Mouse (Mus musculus) gastrocnemius, adult 2 months (tissue): Measurements from ENCODE around the gene Btbd9. TPM values are rescaled to one million over a fixed set of nuclear protein-coding genes. Genes with fewer than 3 reads are reported as not detected.
A peak's percentile ranks its signal among the peaks of the same experiment; 100 is the strongest.

Source experiments
- DNase-seq: peaks from one replicate; pipeline ENCODE4 v3.0.0; 2022
- H3K27ac ChIP-seq: fragments of 200-600 bp; 2 replicates; pipeline ENCODE4 v1.8.1; 2022; ENCODE audit warnings: mild to moderate bottlenecking
- H3K4me3 ChIP-seq: fragments of 200-600 bp; 2 replicates; pipeline ENCODE4 v1.8.1; 2022; ENCODE audit warnings: mild to moderate bottlenecking, moderate library complexity
- CTCF ChIP-seq: fragments of 200-600 bp; IDR thresholded peaks from 2 replicates; pipeline ENCODE4 v1.8.1; 2022; ENCODE audit warnings: antibody characterized with exemption, mild to moderate bottlenecking, moderate library complexity
- intact Hi-C: fragments of 180-260 bp; cut with DNase I; formaldehyde crosslinking; loops from one replicate; pipeline ENCODE4 v1.15.1; 2025
- total RNA-seq, 2 experiments: library from RNA; stranded (reverse); gene quantifications; 2 replicates each; pipeline ENCODE4 v1.2.3; 2021

Btbd9 gene
- total RNA-seq, 2 experiments from 2014 or later: 11.9 to 14.7 TPM

DNA sequence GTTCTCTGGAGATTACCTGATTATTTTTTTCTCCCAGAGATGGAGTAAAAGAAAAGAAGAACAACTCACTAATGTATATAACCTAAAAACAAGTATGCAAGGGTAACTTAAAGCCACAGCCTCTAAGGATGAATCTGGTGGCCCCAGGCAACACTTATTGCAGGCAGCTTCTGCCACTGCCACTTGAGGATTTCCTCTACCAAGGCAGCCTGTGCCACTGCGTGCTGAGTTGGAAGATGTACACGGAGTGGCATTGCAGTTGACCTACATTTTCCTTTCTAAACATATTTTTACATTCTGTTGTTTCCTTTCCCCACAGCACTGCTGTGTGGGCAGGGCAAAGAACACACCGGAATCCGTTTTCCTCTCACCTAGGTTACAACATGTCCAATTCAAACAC, 184.3 kb downstream of the Btbd9 start:
- no peak for TF ChIP-seq CTCF
- intact Hi-C loops: no loop called here
- DNase-seq: no peak
- Histone ChIP-seq H3K27ac (no peak overlapping the region), H3K4me3 (no peak overlapping the region)

GRCm38 (mm10) chr17:30391220-30391619, 185.1 kb downstream of the Btbd9 start:
- intact Hi-C loops: no loop called here
- no peak for TF ChIP-seq CTCF
- Histone ChIP-seq H3K4me3 (no peak overlapping the region), H3K27ac (no peak overlapping the region)
- DNase-seq: no peak

DNA sequence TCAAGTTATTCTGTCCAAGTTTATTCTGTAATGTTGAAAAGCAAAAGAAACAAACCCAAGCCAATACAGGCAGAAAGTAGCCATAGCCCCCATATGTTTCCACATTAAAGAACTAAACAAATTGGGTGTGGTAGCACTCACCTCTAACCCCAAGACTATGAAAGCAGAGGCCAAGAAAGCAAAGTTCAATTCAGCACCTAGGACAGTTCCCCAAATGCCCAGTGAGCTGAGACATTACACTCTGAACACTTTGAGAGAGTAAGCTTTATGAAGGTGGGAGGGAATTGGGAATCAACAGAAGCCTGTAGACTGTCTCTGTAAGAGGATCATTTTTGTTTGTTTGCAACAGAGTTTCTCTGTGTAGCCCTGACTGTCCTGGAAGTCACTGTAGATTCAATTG, 186.6 kb downstream of the Btbd9 start:
- Histone ChIP-seq H3K27ac (no peak overlapping the region), H3K4me3 (no peak overlapping the region)
- no peak for DNase-seq
- TF ChIP-seq CTCF: no peak
- intact Hi-C loops: no loop called here

DNA sequence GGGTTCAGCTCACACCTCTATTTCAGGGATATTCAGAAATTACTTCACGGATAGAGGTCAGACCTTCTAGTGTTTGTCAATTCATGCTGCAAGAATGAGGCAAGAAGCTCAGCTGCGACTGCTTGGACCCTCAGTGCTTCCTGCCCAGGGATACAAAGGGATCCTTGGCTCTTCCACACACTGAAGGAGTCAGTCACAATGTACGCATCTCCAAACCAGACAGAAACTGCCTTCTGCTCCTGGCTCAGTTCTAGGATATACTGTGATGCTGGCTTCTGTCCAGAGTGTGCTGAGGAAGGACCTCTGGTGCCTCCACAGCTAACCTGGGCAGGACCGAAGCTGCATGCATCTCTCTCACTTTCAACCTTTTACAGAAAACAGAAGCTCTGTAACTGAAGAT, 187.5 kb downstream of the Btbd9 start:
- H3K4me3 ChIP-seq: no peak overlapping the region
- no peak for TF ChIP-seq CTCF
- H3K27ac ChIP-seq: no peak overlapping the region
- intact Hi-C loops: no loop called here
- DNase-seq: no peak

- TF ChIP-seq CTCF: no peak
- no peak for DNase-seq
- intact Hi-C loops: no loop called here
- H3K27ac ChIP-seq: no peak overlapping the region
- no peak overlapping the region for H3K4me3 ChIP-seq
These were observed 187.9 kb downstream of the Btbd9 start for GRCm38 (mm10) chr17:30388391-30388790.

GRCm38 (mm10) chr17:30386241-30386640, 190.0 kb downstream of the Btbd9 start:
- no peak for DNase-seq
- TF ChIP-seq CTCF: no peak
- Histone ChIP-seq H3K4me3 (no peak overlapping the region), H3K27ac (no peak overlapping the region)
- intact Hi-C loops: no loop called here

DNA sequence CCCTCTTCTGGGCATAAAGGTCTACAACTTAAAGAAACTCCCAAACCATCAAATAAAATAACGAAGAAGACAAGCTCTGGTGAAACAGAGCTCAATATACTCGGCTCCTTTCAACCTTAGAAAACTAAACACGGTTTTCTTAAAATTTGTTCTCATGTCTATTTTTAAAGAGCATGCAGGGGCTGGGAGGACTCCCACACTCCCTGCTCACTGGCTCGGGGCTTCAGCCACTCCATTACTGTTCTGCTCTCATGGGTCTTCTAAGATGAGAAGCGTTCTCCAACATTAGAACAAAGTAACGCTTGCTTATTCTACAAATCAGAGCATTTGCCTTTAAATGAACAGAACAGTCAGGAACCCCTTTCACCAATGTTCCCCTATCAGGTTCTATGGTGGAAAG, 192.6 kb downstream of the Btbd9 start:
- Histone ChIP-seq H3K4me3 (no peak overlapping the region), H3K27ac (no peak overlapping the region)
- DNase-seq: no peak
- intact Hi-C loops: no loop called here
- TF ChIP-seq CTCF: no peak

DNA sequence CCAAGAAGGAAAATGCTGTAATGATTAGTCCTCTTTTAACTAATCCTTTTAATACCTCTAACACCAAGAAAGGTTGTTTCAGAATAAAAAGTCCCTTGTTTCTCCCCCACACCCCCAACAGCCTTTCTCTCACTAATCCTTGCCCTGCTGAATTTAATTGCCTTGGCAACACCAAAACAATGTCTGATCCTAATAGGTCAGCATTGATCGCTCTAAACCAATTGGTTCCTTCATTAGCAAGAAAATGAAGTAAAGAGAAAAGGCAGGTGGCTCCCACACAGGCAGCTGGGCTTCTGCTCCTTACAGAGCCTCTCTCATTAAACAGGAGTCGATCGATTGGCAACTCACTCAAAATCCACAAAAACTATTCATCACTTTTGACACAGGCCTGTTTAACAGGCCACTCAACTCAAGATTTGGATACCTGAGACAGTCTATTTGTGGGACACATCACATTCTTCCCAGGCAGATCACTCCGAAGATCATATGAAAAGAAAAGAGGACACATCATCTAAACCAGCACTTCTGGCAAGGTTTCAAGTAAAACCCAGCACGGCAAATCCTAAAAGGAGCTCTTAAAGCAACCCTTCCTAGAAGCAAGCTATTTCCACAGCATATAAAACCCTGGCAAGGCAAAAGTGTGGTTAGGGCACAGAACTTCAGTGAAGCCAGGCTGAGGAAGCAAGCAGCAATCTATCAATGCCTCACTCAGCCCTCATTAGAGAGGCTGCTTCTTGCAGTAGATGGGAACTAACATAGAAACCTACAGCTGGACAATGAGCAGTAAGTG, 197.9 kb downstream of the Btbd9 start:
- no peak for TF ChIP-seq CTCF
- no peak for DNase-seq
- intact Hi-C loops: loop anchor here (10.0 kb wide), 1 partner anchor 506 kb away; no protein-coding TSS in a partner anchor
- Histone ChIP-seq H3K4me3 (no peak overlapping the region), H3K27ac (no peak overlapping the region)

DNA sequence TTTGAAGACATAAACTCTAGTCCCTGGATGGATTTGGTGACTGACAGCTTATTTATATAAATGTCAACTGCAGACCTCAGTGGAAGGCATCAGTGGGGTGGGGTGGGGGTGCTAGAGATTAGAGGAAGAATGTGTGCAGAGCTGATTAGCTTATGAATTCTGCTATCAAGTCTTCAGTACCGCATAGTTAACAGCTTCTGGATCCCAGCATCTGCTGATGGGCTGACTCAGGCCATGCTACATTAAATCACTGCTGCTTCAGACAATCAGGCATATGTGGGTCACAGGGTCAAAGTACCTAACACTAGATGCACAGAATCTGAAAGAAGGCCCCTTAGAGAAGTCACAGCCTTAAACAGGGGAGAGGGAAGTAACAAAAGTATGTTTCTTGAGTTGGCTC, 198.5 kb downstream of the Btbd9 start:
- H3K4me3 ChIP-seq: no peak overlapping the region
- no peak overlapping the region for H3K27ac ChIP-seq
- intact Hi-C loops: loop anchor here (10.0 kb wide), 1 partner anchor 507 kb away; no protein-coding TSS in a partner anchor
- no peak for TF ChIP-seq CTCF
- DNase-seq: no peak

DNA sequence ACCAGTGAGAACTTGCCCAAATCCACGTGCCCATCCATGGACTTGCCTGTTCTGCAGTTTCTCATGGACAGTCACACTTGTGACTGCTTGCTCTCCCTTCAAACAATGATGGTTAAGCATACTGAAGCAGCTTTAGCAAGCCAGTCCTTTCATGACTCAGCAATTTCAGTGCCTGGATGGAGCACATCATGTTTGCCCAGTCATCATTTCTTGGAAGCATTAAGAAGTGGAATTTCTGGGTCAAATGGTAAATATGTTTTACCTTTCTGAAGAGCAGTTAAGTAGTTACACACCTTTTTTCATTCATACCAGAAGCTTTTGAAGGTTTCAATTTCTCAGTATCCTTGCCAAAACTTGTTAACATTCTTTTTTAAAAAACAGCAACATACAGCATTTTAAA, 201.2 kb downstream of the Btbd9 start:
- H3K4me3 ChIP-seq: no peak overlapping the region
- TF ChIP-seq CTCF: no peak
- DNase-seq: no peak
- intact Hi-C loops: loop anchor here (10.0 kb wide), 1 partner anchor 510 kb away; no protein-coding TSS in a partner anchor
- no peak overlapping the region for H3K27ac ChIP-seq

DNA sequence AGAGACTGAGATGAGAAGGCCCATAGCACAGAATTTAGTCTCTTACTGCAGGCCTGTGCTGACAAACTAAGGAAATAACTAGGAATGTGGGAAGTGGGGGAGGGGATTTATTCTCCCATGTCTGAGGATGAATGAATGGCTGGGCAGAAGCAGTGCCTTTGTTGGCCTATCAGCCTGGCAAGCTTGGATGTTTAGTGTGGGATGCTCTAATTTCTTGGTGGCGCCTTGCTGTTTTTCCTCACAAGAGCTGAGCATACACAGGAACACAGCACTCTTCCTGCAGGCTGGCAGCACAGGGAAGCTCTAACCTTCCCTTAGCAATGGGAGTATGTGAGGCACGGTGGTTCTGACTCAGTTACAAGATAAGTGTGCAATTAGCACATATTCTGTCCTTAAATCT, 207.7 kb downstream of the Btbd9 start:
- Histone ChIP-seq H3K27ac (no peak overlapping the region), H3K4me3 (no peak overlapping the region)
- intact Hi-C loops: no loop called here
- no peak for DNase-seq
- no peak for TF ChIP-seq CTCF

GRCm38 (mm10) chr17:30364701-30365100, 211.6 kb downstream of the Btbd9 start:
- peak overlapping the region; percentile 21; the same call in 1 of the 2 replicates for H3K27ac ChIP-seq
- intact Hi-C loops: no loop called here
- TF ChIP-seq CTCF: no peak
- H3K4me3 ChIP-seq: no peak overlapping the region
- no peak for DNase-seq

DNA sequence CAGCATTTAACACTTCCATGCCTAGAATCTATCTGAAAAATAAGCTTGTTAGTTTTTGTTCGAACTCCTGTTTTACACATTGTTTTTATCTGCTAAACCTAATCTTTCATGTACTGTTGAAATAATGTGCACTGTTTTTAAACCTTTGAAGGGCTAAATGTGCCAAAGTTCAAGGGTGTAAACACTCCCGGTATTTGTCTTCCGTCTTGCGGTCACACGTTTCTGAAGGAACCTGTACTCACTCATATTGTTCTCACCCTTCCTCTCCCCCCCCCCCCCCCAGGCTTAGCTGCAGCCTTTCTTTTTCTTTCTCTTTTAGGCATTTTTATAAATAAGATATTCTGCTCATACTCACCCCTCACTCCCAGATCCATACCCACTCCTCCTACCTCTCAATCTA, 212.9 kb downstream of the Btbd9 start:
- no peak overlapping the region for H3K27ac ChIP-seq
- intact Hi-C loops: no loop called here
- TF ChIP-seq CTCF: no peak
- no peak overlapping the region for H3K4me3 ChIP-seq
- no peak for DNase-seq

GRCm38 (mm10) chr17:30360654-30361053, 215.6 kb downstream of the Btbd9 start:
- Histone ChIP-seq H3K27ac (peak overlapping the region; percentile 58), H3K4me3 (no peak overlapping the region)
- peak; percentile 33 for DNase-seq
- intact Hi-C loops: no loop called here
- no peak for TF ChIP-seq CTCF
